Mouse (Mus musculus): Measurements from ENCODE around the gene Chrm4. TPM values are rescaled to one million over a fixed set of nuclear protein-coding genes. Genes with fewer than 3 reads are reported as not detected.

The Chrm4 gene
- polyA plus RNA-seq, 1 experiment from 2014 or later = 1.4 TPM

DNA sequence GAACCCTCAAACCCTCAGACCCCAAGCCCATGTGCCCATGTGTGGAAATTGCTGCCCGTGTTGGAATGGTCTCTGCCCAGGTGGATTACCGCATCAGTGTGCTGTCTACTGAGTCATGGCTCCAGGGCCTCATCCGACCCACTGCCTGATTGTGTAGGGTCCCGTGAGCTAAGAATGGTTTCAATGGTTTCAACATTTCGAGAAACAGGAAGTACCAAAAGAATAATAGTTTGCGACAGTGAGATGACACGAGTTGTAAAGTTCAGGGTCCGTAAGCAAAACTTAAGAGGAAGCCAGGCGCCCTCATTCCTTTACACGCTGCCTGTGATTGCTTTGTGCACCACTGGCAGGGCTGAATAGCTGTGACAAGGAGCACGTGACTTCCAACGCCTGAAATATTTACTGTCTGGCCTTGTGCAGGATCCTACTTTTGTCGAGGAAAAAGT is 45.1 kb downstream of the Chrm4 start:
- Histone ChIP-seq H3K27me3 (replicated peaks) (peaks cover 40% of the 10 kb centered on the region), H3K9ac (replicated peaks) (no peak overlapping the region), H3K27ac (replicated peaks) (peak overlapping the region; percentile 79), H3K4me3 (replicated peaks) (no peak overlapping the region), H3K36me3 (no peaks in the 10 kb centered on the region), H3K4me2 (0 out of 2 replicates have a peak overlapping the region, but pooled peaks have one; percentile 1), H3K4me1 (peaks cover 30% of the 10 kb centered on the region), H3K9me3 (replicated peaks) (no peaks in the 10 kb centered on the region)
- 12% methylated on average over 13 of the region's 13 CpGs for WGBS
- no peak for ATAC-seq (ENCODE audit: low FRiP score)

DNA sequence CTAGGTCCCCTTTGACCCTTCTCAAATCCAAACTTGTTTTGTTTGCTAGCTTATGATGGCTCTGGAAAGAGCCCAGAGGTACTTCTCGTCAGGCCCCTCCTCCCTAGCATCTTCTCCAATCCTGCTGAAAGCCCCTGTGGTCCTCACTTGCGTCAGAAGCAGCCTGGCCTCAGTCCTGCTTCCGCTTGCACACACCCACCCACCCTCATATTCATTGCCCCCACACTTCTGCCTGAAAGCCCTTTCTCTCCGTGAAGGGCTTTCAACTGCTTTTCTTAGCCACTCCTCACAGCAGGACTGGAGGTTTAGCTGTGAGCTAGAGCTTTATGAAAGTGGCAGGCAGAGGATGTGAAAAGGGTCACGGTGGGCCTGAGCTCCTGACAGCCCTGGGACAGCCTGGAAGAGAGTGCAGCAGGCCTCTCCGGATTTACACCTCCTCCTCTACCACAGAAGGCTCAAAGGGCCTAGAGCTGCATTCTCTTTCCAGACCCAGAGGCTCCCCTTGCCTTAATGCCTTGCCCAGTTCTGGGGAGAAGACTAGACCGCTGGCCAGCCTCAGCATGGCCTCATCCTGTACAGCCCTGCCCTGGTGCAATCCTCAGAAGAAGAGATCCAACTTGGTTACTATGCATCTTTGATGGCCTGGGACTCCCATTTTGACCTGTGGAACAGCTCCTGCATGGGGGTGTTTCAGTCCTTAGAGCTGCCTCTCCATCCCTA is 46.5 kb downstream of the Chrm4 start:
- H3K4me1 ChIP-seq = peaks cover 38% of the 10 kb centered on the region
- H3K9ac ChIP-seq (replicated peaks) = no peak overlapping the region
- no peaks in the 10 kb centered on the region for H3K36me3 ChIP-seq
- no peak for ATAC-seq (ENCODE audit: low FRiP score)
- H3K27ac ChIP-seq (replicated peaks) = no peak overlapping the region; the same call in 1 of the 2 replicates
- H3K27me3 ChIP-seq (replicated peaks) = peaks cover 41% of the 10 kb centered on the region
- no peak overlapping the region for H3K4me3 ChIP-seq (replicated peaks)
- H3K4me2 ChIP-seq = no peak overlapping the region
- no peaks in the 10 kb centered on the region for H3K9me3 ChIP-seq (replicated peaks)
- 33% methylated on average over 7 of the region's 7 CpGs for WGBS

DNA sequence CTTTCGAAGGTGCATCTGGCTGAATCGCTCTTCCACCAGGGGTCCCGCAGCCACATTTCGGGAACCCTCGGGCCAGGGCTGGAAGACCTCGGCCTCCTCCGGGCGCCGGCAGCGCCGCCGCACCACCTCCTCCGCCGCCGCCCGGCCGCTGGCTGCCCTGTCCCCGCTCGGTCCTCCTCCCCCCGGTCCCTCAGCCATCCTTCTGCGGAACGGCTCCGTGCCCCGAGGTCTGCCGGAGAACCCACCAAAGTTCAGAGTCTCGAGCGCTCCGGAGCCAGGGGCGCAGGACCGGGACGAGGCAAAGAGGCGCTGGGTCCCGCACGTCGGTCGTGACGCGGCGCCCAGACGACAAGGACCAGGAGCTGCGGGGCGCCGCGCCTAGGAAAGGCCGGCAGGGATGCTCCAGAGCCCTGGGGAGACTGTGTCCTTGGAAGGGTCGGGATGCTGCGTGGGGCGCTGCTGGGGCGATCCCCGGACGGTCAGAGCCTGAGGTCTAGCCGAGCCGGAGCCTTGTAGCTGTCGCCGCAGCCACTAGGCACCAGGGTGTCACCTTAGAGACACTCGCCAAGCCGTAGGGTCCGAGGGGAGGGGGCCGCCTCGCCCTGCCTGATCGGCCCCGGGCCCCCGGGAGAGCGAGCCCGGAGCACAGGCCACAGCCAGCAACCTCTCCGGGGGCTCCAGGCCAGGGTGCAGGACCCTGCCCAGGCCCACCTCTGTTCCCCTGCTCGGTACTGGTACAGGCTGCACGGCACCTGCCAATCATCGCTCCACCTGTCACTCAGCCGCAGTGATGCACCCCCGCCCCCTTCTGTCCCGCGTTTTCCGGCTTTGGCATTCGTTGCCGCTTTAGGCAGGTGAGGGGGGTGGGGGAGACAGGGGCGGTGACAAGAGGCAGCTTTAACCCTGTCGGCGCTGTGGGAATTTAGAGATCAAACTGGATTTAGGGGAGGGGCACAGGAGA is 48.8 kb downstream of the Chrm4 start, which contains the start of gene Dgkz:
TSS of gene Dgkz (minus strand) at position 284 of the 961 bp plus-strand sequence.
- Histone ChIP-seq H3K4me2 (peak within 1 kb of the TSS; percentile 62), H3K9ac (replicated peaks) (peak within 1 kb of the TSS; percentile 43), H3K36me3 (no peaks in the 10 kb centered on the region), H3K4me3 (replicated peaks) (peak within 1 kb of the TSS; percentile 40), H3K27ac (replicated peaks) (no peak within 1 kb of the TSS), H3K27me3 (replicated peaks) (peaks cover 41% of the 10 kb centered on the region), H3K9me3 (replicated peaks) (no peaks in the 10 kb centered on the region), H3K4me1 (peaks cover 45% of the 10 kb centered on the region)
- WGBS = 1% methylated on average over 79 of the region's 79 CpGs
- peak; percentile 13; the same call in 1 of the 2 replicates for ATAC-seq (ENCODE audit: low FRiP score)

DNA sequence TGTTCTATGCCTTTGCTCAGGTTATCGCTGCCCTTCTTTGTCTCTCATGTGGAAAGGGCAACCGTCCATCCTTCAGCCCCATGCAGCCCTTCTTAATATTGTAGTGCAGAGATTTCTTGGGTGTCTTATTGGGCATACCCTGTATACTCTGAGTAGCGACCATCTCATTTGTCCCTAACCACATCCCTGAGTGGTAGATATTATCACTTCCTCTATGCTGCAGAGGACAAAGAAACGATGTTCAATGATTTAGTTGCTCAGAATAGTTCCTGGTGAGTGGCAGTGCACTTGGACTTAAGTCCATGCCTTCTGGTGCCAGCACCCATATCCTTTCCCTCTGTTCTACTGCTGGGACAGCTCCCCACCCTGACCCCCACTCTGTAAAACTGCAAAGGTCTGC is 50.9 kb downstream of the Chrm4 start:
- Histone ChIP-seq H3K36me3 (no peaks in the 10 kb centered on the region), H3K9me3 (replicated peaks) (no peaks in the 10 kb centered on the region), H3K4me1 (peaks cover 28% of the 10 kb centered on the region), H3K4me3 (replicated peaks) (no peak overlapping the region), H3K4me2 (no peak overlapping the region), H3K9ac (replicated peaks) (no peak overlapping the region), H3K27me3 (replicated peaks) (peaks cover 41% of the 10 kb centered on the region), H3K27ac (replicated peaks) (no peak overlapping the region)
- no peak for ATAC-seq (ENCODE audit: low FRiP score)
- WGBS = 87% methylated on average over 4 of the region's 4 CpGs

Small RNA genes within 50 kb of the gene (microRNA-seq; reads per million reads assigned to microRNA genes)
- not detected for gene Mir6999

Other genes starting within 250 kb of the Chrm4 start
- 30.8 and 33.7 TPM in 2 replicates for gene Atg13, start 216.7 kb upstream of the Chrm4 start, polyA plus RNA-seq (2015; fragmentation: Nextera tagmentation; extraction: Ambion mirVana)
- 18.7 and 19.3 TPM in 2 replicates for gene Harbi1, start 216.4 kb upstream of the Chrm4 start, polyA plus RNA-seq (2015; fragmentation: Nextera tagmentation; extraction: Ambion mirVana)
- 21.3 and 22.0 TPM in 2 replicates for gene Ambra1, start 197.1 kb upstream of the Chrm4 start, polyA plus RNA-seq (2015; fragmentation: Nextera tagmentation; extraction: Ambion mirVana)
- gene Mdk, start 5.0 kb downstream of the Chrm4 start, polyA plus RNA-seq (2015; fragmentation: Nextera tagmentation; extraction: Ambion mirVana) = 161 and 243 TPM in 2 replicates
- gene Gm9821, start 18.5 kb downstream of the Chrm4 start, polyA plus RNA-seq (2015; fragmentation: Nextera tagmentation; extraction: Ambion mirVana) = 0.24 and 0.57 TPM in 2 replicates
- gene Dgkz, start 48.6 kb downstream of the Chrm4 start, polyA plus RNA-seq (2015; fragmentation: Nextera tagmentation; extraction: Ambion mirVana) = 34.8 and 45.9 TPM in 2 replicates
- gene Creb3l1, start 97.3 kb downstream of the Chrm4 start, polyA plus RNA-seq (2015; fragmentation: Nextera tagmentation; extraction: Ambion mirVana) = 3.4 and 5.2 TPM in 2 replicates
- 27.8 and 35.4 TPM in 2 replicates for gene Phf21a, start 165.9 kb downstream of the Chrm4 start, polyA plus RNA-seq (2015; fragmentation: Nextera tagmentation; extraction: Ambion mirVana)